Mouse (Mus musculus): ENCODE results near the gene 2510002D24Rik.

Gene 2510002D24Rik

DNA sequence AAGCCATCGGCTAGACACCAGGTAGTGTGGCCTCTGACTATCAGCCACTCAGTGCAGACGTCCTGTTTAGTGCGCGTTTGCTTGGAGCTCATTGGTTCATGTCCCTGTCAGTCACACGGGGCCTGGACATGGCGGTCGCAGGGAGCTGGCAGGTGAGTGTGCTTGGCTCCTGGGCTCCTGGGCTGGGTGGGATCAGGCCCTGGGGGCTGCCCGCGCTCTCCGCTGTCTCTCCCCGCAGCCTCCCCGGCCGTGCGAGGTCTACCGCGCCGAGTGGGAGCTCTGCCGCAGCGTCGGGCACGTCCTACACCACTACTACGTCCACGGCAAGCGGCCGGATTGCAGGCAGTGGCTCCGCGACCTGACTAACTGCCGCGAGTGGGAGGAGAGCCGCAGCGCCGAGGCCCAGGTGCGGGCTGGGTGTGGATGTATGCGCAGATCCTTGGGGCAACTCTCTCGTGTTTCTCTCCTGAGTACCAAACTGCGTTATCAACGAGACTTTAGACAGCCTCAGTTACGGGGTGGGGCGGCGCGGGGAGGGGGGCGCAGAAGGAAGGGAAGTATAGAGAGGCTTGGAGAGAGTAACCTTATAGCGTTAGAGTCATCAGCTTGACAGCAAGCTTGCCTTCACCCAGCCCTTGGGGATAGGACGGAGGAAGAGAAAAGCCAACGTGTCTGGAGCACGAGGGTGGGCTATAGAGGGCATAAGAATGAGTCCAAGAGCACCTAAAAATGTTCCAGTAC lies at the start of gene 2510002D24Rik, which contains the start of gene Gm28539:
TSS of gene 2510002D24Rik (plus strand) at position 111 of the 741 bp plus-strand sequence.
TSS of gene Gm28539 (plus strand) at position 117 of the 741 bp plus-strand sequence.
- DNase-seq (ENCODE audit: inconsistent age in 2 of 2, low spot score in 1 of 2), result peak; percentile 94 to 98

- no peak for DNase-seq (ENCODE audit: inconsistent age in 2 of 2, low spot score in 1 of 2)
Measured at GRCm38 (mm10) chr16:18786652-18787051, 49.7 kb upstream of the 2510002D24Rik start.

GRCm38 (mm10) chr16:18788627-18789406 lies 47.6 kb upstream of the 2510002D24Rik start:
- peak in 1 of 2 experiments; percentile 16 for DNase-seq (ENCODE audit: inconsistent age in 2 of 2, low spot score in 1 of 2)

DNA sequence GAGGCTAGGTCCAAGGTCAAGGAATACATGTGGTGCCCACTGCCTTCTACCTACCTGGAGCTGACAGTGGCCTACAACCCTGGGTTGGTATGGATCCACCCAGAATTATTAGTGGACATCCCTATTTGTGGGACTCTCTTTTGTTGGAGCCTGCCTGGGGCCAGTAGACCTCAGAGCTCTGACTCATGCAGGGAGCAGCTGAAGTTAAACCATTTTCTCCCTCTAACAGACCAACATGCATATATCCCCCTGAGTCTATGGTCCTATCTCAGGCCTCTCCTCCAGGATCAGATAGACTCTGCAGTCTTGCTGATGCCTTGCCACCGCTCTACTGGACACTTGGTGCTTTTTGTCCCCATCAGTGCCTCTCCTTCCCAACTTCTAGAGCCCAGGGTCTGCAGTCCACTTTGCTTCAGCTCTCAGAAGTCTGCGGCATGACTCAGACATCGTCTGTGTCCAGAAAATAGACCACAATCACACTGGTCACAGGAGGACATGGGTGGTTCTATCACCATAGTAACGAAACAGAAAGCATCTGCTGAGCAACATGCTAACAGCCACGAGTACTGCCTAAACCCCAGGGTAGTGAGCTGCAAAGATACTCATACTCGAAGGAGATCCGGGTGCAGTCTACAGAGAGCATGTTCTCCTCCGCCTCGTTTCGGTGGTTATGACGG lies 41.0 kb upstream of the 2510002D24Rik start:
- no peak for DNase-seq (ENCODE audit: inconsistent age in 2 of 2, low spot score in 1 of 2)

- no peak for DNase-seq (ENCODE audit: inconsistent age in 2 of 2, low spot score in 1 of 2)
Measured at GRCm38 (mm10) chr16:18796645-18797044, 39.7 kb upstream of the 2510002D24Rik start.

DNA sequence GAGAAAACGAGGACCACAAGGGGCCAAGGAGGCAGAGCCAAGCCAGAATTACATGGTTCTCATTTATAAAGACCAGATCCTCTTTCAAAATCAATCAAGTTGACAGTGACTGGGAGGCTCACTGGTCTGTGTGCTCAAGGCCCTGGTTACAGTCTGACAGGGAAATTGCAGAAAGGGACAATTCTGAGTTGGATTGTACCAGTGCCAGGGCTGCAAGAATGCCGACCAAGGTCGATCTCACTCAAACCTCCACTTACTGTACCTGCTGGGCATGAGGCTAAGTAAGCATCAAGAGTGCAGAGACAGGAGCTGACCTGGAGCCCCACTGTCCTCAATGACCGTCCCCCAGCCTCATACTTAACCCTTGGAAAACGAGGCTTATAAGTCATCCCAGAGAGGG lies 38.2 kb upstream of the 2510002D24Rik start:
- peak in 1 of 2 experiments; percentile 69 for DNase-seq (ENCODE audit: inconsistent age in 2 of 2, low spot score in 1 of 2)

- DNase-seq (ENCODE audit: inconsistent age in 2 of 2, low spot score in 1 of 2), result peak; percentile 49 to 84
Measured at GRCm38 (mm10) chr16:18798841-18799240, 37.5 kb upstream of the 2510002D24Rik start.

GRCm38 (mm10) chr16:18805746-18806145 lies 30.6 kb upstream of the 2510002D24Rik start:
- peak; percentile 71 to 75 for DNase-seq (ENCODE audit: inconsistent age in 2 of 2, low spot score in 1 of 2)

GRCm38 (mm10) chr16:18809001-18809400 lies 27.4 kb upstream of the 2510002D24Rik start:
- DNase-seq (ENCODE audit: inconsistent age in 2 of 2, low spot score in 1 of 2), result peak in 1 of 2 experiments; percentile 71

GRCm38 (mm10) chr16:18811032-18811431 lies 25.3 kb upstream of the 2510002D24Rik start:
- no peak for DNase-seq (ENCODE audit: inconsistent age in 2 of 2, low spot score in 1 of 2)

- peak; percentile 91 to 98 for DNase-seq (ENCODE audit: inconsistent age in 2 of 2, low spot score in 1 of 2)
Measured at GRCm38 (mm10) chr16:18811468-18812384, 24.7 kb upstream of the 2510002D24Rik start, which contains the start of the genes Ufd1 and Cdc45. TSS of gene Ufd1 (plus strand) at chr16:18811779. TSS of gene Cdc45 (minus strand) at chr16:18811987.

- DNase-seq (ENCODE audit: inconsistent age in 2 of 2, low spot score in 1 of 2), result no peak
Measured at GRCm38 (mm10) chr16:18812385-18812910, 23.9 kb upstream of the 2510002D24Rik start.

GRCm38 (mm10) chr16:18822356-18822755 lies 14.0 kb upstream of the 2510002D24Rik start:
- no peak for DNase-seq (ENCODE audit: inconsistent age in 2 of 2, low spot score in 1 of 2)

- no peak for DNase-seq (ENCODE audit: inconsistent age in 2 of 2, low spot score in 1 of 2)
Measured at GRCm38 (mm10) chr16:18822925-18823324, 13.5 kb upstream of the 2510002D24Rik start.

DNA sequence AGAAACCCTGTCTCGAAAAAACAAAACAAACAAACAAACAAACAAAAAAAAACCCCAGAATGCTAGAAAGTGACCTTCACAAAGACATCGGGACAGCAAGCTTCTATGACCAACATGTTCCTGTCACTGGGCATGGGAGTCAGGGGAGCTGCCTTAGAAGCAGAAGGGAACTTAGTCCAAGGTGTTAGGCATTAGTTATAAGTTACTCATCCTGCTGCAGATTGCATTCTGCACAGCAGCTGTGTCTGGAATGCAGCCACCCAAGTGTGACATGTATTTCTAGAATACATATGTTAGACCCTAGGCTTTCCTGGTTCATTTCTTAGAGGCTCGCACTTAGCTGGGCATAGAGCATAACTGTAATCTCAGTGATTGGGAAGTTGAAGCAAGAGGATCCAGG lies 7.7 kb upstream of the 2510002D24Rik start:
- DNase-seq (ENCODE audit: inconsistent age in 2 of 2, low spot score in 1 of 2), result no peak

GRCm38 (mm10) chr16:18829102-18829501 lies 7.3 kb upstream of the 2510002D24Rik start:
- peak in 1 of 2 experiments; percentile 21 for DNase-seq (ENCODE audit: inconsistent age in 2 of 2, low spot score in 1 of 2)

GRCm38 (mm10) chr16:18833486-18833885 lies 2.9 kb upstream of the 2510002D24Rik start:
- no peak for DNase-seq (ENCODE audit: inconsistent age in 2 of 2, low spot score in 1 of 2)

GRCm38 (mm10) chr16:18836073-18836467 lies 308 bp upstream of the 2510002D24Rik start:
- no peak for DNase-seq (ENCODE audit: inconsistent age in 2 of 2, low spot score in 1 of 2)

DNA sequence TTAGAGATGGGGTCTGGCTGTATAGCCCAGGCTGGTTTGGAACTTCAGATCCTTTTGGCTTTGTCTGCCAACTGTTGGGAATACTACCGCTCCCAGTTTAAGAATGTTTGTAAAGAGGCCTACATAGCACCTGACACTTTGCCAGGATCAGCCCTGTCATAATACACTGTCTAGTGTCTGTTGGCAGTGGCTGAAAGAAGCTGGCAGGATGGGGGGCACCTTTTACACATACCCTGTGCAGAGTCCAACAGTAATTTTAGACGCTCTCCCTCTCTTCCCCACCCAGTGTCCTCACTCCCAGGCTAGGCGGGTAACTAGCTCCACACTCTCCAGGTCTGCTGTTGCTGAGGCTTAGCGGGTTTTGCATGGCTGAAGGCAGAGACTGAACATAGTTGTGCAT lies 2.0 kb downstream of the 2510002D24Rik start:
- no peak for DNase-seq (ENCODE audit: inconsistent age in 2 of 2, low spot score in 1 of 2)

DNA sequence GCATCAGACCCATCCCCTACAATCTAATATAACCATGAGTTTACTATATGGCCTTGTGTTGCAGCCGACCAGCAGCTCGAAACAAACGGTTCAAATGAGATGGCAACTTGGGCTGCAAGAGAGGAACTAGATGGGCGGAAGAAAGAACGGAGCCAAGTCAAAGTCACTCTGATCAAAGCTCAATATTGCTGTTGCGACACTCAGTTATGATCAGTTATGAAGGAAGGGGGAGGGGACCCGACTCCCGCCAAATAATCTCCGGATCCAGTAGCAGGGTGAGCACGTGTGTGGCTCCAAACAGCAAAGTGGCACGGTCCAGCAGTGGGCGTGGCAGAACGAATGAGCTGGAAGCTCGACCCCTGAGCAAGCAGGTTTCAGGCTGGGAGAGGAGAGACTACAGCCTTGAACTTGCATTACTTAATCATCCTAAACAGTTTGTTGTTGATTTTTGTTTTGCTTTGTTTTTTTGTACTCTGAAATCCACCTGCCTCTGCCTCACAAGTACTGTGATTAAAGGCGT lies 10.0 kb downstream of the 2510002D24Rik start:
- no peak for DNase-seq (ENCODE audit: inconsistent age in 2 of 2, low spot score in 1 of 2)

Data from adrenal gland, adult (tissue).